Mouse (Mus musculus): ENCODE results near the gene Ripor1. TPM values are rescaled to one million over a fixed set of nuclear protein-coding genes. Genes with fewer than 3 reads are reported as not detected.

Gene Ripor1
- total and polyA plus RNA-seq, 3 experiments, result 0.24 to 7.2 (median 1.7) TPM

DNA sequence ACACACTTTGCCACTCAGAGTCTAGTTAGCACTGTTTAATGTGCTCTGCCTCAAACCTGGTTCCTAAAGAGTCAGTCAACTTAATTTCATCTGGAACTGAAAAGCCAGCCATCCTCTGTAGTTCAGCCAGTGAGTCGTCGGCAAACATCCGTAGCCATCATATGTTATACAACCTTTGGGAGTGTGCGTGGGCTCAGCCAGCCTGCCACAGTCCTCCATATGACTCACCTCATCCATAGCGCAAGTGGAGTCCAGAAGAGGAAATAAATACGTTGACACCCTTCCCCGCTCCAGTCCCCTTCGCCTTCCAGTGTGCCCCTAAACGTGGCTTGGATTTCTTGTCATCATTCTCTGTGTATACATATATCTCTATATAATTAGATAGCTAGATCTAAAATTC lies 33.2 kb upstream of the Ripor1 start:
- Histone ChIP-seq H3K9ac (ENCODE audit: insufficient read depth, low read depth) (no peak overlapping the region), H3K36me3 (replicated peaks in 1 of 2; ENCODE audit: control insufficient read depth in 1 of 2, insufficient read depth in 1 of 2, low read length in 1 of 2) (peaks cover 0 to 3% of the 10 kb centered on the region in 2 experiments), H3K79me2 (replicated peaks; ENCODE audit: control insufficient read depth, extremely low read depth, insufficient read depth, poor library complexity, severe bottlenecking) (no peaks in the 10 kb centered on the region), H3K4me2 (ENCODE audit: insufficient read depth, low read depth, poor library complexity, severe bottlenecking) (no peak overlapping the region), H3K4me1 (ENCODE audit: control insufficient read depth in 1 of 2, insufficient read depth in 2 of 2) (peaks cover 4 to 8% of the 10 kb centered on the region in 2 experiments; a peak in 3 of 4 replicates), H3K4me3 (replicated peaks in 1 of 3; ENCODE audit: low read depth in 2 of 3, low read length in 2 of 3, poor library complexity in 1 of 3) (no peak overlapping the region), H3K9me3 (replicated peaks; ENCODE audit: low read length) (no peaks in the 10 kb centered on the region), H3K27ac (ENCODE audit: insufficient read depth, low read depth) (no peak overlapping the region), H3K27me3 (replicated peaks) (no peaks in the 10 kb centered on the region)
- in situ Hi-C loops (cut with MboI; ENCODE audit: low pct_ligation_motif_present, low pct_unique_long_range_greater_than_20kb, low sequenced_read_pairs) (no loop called here), dilution Hi-C loops (cut with MboI; ENCODE audit: extremely low pct_ligation_motif_present, extremely low pct_unique_long_range_greater_than_20kb, low sequenced_read_pairs) (no loop called here)
- DNase-seq (ENCODE audit: extremely low read depth), result no peak
- no peak for TF ChIP-seq IRF4 (IDR thresholded peaks at IDR 0.05; ENCODE audit: low read depth, low read length)
- TF ChIP-seq ETS1 (conservative IDR thresholded peaks at IDR 0.05; ENCODE audit: low read depth, low read length), result no peak
- TF ChIP-seq NELFE (IDR thresholded peaks at IDR 0.05; ENCODE audit: low read depth, low read length), result no peak
- no peak for TF ChIP-seq USF1 (IDR thresholded peaks at IDR 0.05; ENCODE audit: low read depth, low read length)
- TF ChIP-seq E2F4 (IDR thresholded peaks at IDR 0.05; ENCODE audit: insufficient replicate concordance, low read depth, low read length), result no peak
- no peak for TF ChIP-seq HCFC1 (IDR thresholded peaks at IDR 0.05; ENCODE audit: low read depth, low read length)
- TF ChIP-seq NRF1 (IDR thresholded peaks at IDR 0.05; ENCODE audit: low read depth, low read length), result no peak
- TF ChIP-seq POLR2AphosphoS2 (IDR thresholded peaks at IDR 0.05; ENCODE audit: low read depth, low read length), result no peak
- TF ChIP-seq MAX (IDR thresholded peaks at IDR 0.05; ENCODE audit: low read length), result no peak
- TF ChIP-seq SIN3A (IDR thresholded peaks at IDR 0.05; ENCODE audit: low read length), result no peak
- TF ChIP-seq MEF2A (IDR thresholded peaks at IDR 0.05; ENCODE audit: borderline replicate concordance, low read depth, low read length), result no peak
- no peak for TF ChIP-seq UBTF (IDR thresholded peaks at IDR 0.05; ENCODE audit: low read depth, low read length)
- TF ChIP-seq RCOR1 (conservative IDR thresholded peaks at IDR 0.05; ENCODE audit: low read depth, low read length), result no peak
- no peak for TF ChIP-seq PAX5 (IDR thresholded peaks at IDR 0.05; ENCODE audit: low read length)

GRCm38 (mm10) chr8:105573427-105573826 lies 31.6 kb upstream of the Ripor1 start:
- Histone ChIP-seq H3K27ac (ENCODE audit: insufficient read depth, low read depth) (no peak overlapping the region), H3K36me3 (replicated peaks in 1 of 2; ENCODE audit: control insufficient read depth in 1 of 2, insufficient read depth in 1 of 2, low read length in 1 of 2) (peaks cover 0 to 3% of the 10 kb centered on the region in 2 experiments), H3K4me2 (ENCODE audit: insufficient read depth, low read depth, poor library complexity, severe bottlenecking) (no peak overlapping the region), H3K4me1 (ENCODE audit: control insufficient read depth in 1 of 2, insufficient read depth in 2 of 2) (no peaks in the 10 kb centered on the region), H3K4me3 (replicated peaks in 1 of 3; ENCODE audit: low read depth in 2 of 3, low read length in 2 of 3, poor library complexity in 1 of 3) (no peak overlapping the region), H3K9ac (ENCODE audit: insufficient read depth, low read depth) (no peak overlapping the region), H3K27me3 (replicated peaks) (no peaks in the 10 kb centered on the region), H3K9me3 (replicated peaks; ENCODE audit: low read length) (no peaks in the 10 kb centered on the region), H3K79me2 (replicated peaks; ENCODE audit: control insufficient read depth, extremely low read depth, insufficient read depth, poor library complexity, severe bottlenecking) (no peaks in the 10 kb centered on the region)
- dilution Hi-C loops (cut with MboI; ENCODE audit: extremely low pct_ligation_motif_present, extremely low pct_unique_long_range_greater_than_20kb, low sequenced_read_pairs), result no loop called here
- TF ChIP-seq SIN3A (IDR thresholded peaks at IDR 0.05; ENCODE audit: low read length), result no peak
- TF ChIP-seq KAT2A (IDR thresholded peaks at IDR 0.05; ENCODE audit: insufficient replicate concordance, low read length), result no peak
- TF ChIP-seq RCOR1 (conservative IDR thresholded peaks at IDR 0.05; ENCODE audit: low read depth, low read length), result no peak
- TF ChIP-seq MAZ (IDR thresholded peaks at IDR 0.05; ENCODE audit: low read depth, low read length), result no peak
- TF ChIP-seq GABPA (IDR thresholded peaks at IDR 0.05; ENCODE audit: insufficient replicate concordance, low read depth, low read length), result no peak
- TF ChIP-seq NRF1 (IDR thresholded peaks at IDR 0.05; ENCODE audit: low read depth, low read length), result no peak
- TF ChIP-seq MEF2A (IDR thresholded peaks at IDR 0.05; ENCODE audit: borderline replicate concordance, low read depth, low read length), result no peak
- no peak for TF ChIP-seq IRF4 (IDR thresholded peaks at IDR 0.05; ENCODE audit: low read depth, low read length)
- TF ChIP-seq RAD21 (IDR thresholded peaks at IDR 0.05; ENCODE audit: low read depth, low read length), result no peak
- TF ChIP-seq UBTF (IDR thresholded peaks at IDR 0.05; ENCODE audit: low read depth, low read length), result no peak
- TF ChIP-seq USF2 (conservative IDR thresholded peaks at IDR 0.05; ENCODE audit: low read depth, low read length), result no peak
- no peak for TF ChIP-seq ZNF384 (IDR thresholded peaks at IDR 0.05; ENCODE audit: low read depth, low read length)
- TF ChIP-seq PAX5 (IDR thresholded peaks at IDR 0.05; ENCODE audit: low read length), result no peak
- no peak for TF ChIP-seq ZMIZ1 (IDR thresholded peaks at IDR 0.05; ENCODE audit: low read depth, low read length)
- TF ChIP-seq TCF12 (IDR thresholded peaks at IDR 0.05; ENCODE audit: low read depth, low read length), result no peak
- TF ChIP-seq CTCF (conservative IDR thresholded peaks at IDR 0.05 in 1 of 2, IDR thresholded peaks at IDR 0.05 in 1 of 2; ENCODE audit: low read depth in 2 of 2, low read length in 2 of 2), result no peak
- TF ChIP-seq POLR2AphosphoS2 (IDR thresholded peaks at IDR 0.05; ENCODE audit: low read depth, low read length), result no peak
- no peak for TF ChIP-seq TBP (conservative IDR thresholded peaks at IDR 0.05; ENCODE audit: low read depth, low read length)
- DNase-seq (ENCODE audit: extremely low read depth), result no peak
- in situ Hi-C loops (cut with MboI; ENCODE audit: low pct_ligation_motif_present, low pct_unique_long_range_greater_than_20kb, low sequenced_read_pairs), result no loop called here

Measured in CH12.LX (cell line).